Mouse (Mus musculus): ENCODE results near the gene Gm16503. TPM values are rescaled to one million over a fixed set of nuclear protein-coding genes. Genes with fewer than 3 reads are reported as not detected.
"Not testable (repeated sequence)": the region's sequence is repeated elsewhere in the genome, so short reads cannot be mapped to it uniquely, and the experiment has no call there.

Gm16503 gene
- under 1 TPM in 1 of 4 experiments, not detected in 3; 0.09 TPM for total RNA-seq (2022)

DNA sequence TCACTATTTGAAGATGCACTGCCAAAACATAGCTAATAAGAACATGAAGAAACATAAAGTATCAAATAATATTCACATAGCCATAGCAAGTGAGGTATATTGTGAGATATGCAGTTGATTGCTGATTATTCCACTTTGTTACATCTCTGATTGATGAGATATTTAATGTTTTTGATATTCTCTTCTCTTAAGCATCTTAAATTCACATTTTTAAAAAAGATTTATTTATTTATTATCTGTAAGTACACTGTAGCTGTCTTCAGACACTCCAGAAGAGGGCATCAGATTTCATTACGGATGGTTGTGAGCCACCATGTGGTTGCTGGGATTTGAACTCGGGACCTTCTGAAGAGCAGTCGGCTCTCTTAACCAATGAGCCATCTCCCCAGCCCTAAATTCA is at the start of gene Gm16503:
Gm16503 (plus strand) TSS at position 301 of the 400 bp plus-strand sequence.
- DNase-seq (ENCODE audit: low spot score in 2 of 2) = not testable (repeated sequence)

GRCm38 (mm10) chr4:147492117-147492516 is 47.9 kb upstream of the Gm16503 start, which contains the start of gene Zfp982:
TSS of gene Zfp982 (plus strand) at chr4:147492417.
- not testable (repeated sequence) for DNase-seq (ENCODE audit: low spot score in 2 of 2)

DNA sequence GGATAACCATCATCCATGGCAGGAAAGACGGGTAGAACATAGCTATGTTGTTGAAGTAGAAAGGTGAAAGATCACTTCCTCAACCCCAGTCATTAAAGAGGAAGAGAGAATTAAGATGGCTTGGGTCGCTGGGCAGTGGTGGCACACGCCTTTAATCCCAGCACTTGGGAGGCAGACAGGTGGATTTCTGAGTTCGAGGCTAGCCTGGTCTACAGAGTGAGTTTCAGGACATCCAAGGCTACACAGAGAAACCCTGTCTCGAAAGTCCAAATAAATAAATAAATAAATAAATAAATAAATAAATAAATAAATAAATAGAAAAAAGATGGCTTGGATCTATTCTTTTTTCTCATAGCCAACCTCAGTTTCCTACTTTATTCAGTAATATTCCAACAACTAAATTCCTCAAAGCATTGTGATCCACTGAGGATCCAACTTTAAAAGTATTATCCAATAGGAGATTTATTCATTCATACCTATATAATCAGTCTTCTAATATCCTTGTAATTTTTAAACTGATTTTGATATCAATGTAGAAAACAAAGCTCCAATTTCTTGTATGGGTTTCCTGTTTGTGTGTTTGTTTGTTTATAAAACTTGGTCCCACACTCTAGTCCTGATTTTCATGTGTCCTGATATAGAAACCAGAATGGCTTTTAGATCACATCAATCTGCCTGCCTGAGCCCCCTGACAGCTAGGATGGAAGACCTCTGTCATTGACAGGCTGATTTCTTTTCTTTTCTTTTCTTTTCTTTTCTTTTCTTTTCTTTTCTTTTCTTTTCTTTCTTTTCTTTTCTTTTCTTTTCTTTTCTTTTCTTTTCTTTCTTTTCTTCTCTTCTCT is 41.0 kb upstream of the Gm16503 start:
- DNase-seq (ENCODE audit: low spot score in 2 of 2) = not testable (repeated sequence)

DNA sequence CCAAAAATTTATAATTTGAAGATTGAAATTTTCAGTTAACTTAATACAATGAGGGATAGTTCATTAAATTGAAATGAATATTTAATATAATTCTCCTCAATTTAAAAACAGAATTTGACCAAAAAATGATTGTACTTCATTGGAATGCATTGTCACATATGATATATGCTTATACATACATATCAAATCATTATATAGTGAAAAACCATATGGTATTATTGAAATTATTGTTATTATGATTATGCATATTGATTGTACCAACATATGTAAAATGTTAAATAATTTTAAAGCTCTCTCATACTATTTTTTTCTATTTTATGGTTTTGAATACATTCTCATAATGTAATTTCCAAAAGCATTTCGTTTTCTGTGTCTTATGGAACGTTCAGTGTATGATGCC is 30.8 kb upstream of the Gm16503 start:
- DNase-seq (ENCODE audit: low spot score in 2 of 2) = no peak

DNA sequence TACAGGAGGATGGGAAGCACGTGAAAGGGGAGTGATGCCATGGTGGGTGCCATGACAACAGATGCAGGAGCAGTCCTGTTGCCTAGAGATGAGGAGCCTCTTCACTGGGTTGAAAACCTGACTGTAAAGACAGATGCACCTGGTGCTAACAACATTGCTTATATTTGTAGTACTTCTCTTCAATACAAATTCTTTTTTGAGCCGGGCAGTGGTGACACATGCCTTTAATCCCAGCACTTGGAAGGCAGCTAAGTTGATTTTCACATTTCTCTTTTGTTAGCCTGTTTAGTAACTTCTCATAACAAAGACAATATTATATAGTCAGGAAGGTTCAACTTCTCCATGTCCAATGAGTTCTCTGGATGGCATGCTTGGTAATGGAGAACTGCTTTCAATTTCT is 21.0 kb upstream of the Gm16503 start:
- no peak for DNase-seq (ENCODE audit: low spot score in 2 of 2)

- no peak for DNase-seq (ENCODE audit: low spot score in 2 of 2)
Observed at GRCm38 (mm10) chr4:147520100-147520499, 19.9 kb upstream of the Gm16503 start.

DNA sequence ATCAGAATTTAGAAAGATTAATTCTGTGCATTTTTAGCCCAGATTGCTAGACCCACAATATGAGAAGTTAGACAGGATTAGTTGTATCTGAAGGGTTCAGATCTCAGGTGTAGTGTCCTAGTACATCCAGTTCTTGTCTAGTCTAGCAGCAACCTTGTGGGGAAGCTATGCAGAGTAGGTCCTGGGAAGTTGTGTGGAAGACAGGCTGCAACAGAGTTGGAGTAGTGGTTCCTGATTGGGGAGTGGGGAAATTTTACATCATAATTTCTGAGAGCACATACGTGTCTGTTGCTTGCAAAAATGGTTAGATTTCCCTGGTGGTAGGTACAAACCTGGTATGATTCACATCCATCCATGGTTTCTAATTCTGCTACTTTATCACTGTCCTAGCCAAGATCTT is 14.9 kb upstream of the Gm16503 start:
- DNase-seq (ENCODE audit: low spot score in 2 of 2) = no peak

- DNase-seq (ENCODE audit: low spot score in 2 of 2) = no peak
Observed at GRCm38 (mm10) chr4:147530366-147530765, 9.7 kb upstream of the Gm16503 start.

- not testable (repeated sequence) for DNase-seq (ENCODE audit: low spot score in 2 of 2)
Observed at GRCm38 (mm10) chr4:147535916-147536315, 4.1 kb upstream of the Gm16503 start.

DNA sequence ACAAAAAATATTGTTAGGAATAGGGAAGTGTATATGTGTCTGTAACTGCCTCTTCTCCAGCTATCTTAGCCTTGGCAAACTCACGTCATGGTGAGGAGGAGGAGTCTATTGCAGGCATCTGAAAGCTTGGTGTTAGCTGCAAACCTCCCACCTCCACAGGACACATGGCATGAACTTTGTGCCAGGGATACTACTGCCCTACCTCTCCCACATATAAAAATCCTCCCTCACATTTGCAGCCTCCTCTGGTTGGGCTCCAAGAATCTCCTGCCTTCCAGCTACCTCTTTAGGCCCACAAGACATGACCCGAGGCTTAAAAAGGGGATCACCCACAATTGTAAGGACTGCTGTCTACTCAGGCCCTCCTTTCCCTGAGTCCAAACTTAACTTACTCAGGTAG is 2.3 kb upstream of the Gm16503 start:
- no peak for DNase-seq (ENCODE audit: low spot score in 2 of 2)

- no peak for DNase-seq (ENCODE audit: low spot score in 2 of 2)
Observed at GRCm38 (mm10) chr4:147541105-147541504, 1.1 kb downstream of the Gm16503 start.

- DNase-seq (ENCODE audit: low spot score in 2 of 2) = not testable (repeated sequence)
Observed at GRCm38 (mm10) chr4:147553071-147553470, 13.1 kb downstream of the Gm16503 start, which contains the start of gene Zfp985. TSS of gene Zfp985 (plus strand) at chr4:147553277.

- DNase-seq (ENCODE audit: low spot score in 2 of 2) = not testable (repeated sequence)
Observed at GRCm38 (mm10) chr4:147554361-147554760, 14.3 kb downstream of the Gm16503 start.

GRCm38 (mm10) chr4:147556921-147557320 is 16.9 kb downstream of the Gm16503 start:
- DNase-seq (ENCODE audit: low spot score in 2 of 2) = not testable (repeated sequence)

DNA sequence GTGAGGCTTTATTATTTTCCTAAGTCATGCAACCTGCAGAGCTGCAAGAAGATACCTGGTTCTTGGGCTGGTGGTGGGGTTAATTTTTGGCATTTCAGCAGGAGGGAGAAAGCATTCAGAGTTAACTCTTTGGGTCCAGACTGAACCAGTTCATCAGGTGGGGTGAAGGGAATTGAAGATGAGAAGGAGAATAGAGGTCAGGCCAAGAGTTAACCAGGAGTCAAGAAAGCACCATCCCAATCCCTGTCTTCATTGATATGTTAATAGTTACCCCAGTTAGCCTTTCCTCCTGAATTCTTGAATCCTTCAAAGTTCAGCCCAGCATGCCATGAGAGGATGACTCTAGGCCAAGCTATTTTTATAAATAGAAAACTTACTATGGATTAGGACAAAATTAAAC is 18.0 kb downstream of the Gm16503 start:
- not testable (repeated sequence) for DNase-seq (ENCODE audit: low spot score in 2 of 2)

- DNase-seq (ENCODE audit: low spot score in 2 of 2) = not testable (repeated sequence)
Observed at GRCm38 (mm10) chr4:147559096-147559495, 19.1 kb downstream of the Gm16503 start.

- no peak for DNase-seq (ENCODE audit: low spot score in 2 of 2)
Observed at GRCm38 (mm10) chr4:147565426-147566220, 25.6 kb downstream of the Gm16503 start.

DNA sequence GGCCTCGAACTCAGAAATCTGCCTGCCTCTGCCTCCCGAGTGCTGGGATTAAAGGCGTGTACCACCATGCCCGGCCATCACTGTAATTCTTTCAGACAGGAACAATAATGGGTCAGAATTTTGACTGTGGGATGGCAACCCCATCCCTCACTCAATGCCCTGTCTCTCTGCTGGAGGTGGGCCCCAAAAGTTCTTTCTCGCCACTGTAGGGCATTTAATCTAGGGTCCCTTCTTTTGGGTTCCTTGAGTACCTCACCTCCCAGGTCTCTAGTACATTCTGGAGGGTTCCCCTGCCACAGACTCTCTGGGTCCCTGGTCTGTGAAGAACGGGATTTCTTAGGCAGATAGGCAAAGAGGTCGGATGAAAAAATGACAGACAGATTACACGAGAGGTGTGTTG is 31.1 kb downstream of the Gm16503 start:
- DNase-seq (ENCODE audit: low spot score in 2 of 2) = not testable (repeated sequence)

- not testable (repeated sequence) for DNase-seq (ENCODE audit: low spot score in 2 of 2)
Observed at GRCm38 (mm10) chr4:147579371-147579770, 39.4 kb downstream of the Gm16503 start.

DNA sequence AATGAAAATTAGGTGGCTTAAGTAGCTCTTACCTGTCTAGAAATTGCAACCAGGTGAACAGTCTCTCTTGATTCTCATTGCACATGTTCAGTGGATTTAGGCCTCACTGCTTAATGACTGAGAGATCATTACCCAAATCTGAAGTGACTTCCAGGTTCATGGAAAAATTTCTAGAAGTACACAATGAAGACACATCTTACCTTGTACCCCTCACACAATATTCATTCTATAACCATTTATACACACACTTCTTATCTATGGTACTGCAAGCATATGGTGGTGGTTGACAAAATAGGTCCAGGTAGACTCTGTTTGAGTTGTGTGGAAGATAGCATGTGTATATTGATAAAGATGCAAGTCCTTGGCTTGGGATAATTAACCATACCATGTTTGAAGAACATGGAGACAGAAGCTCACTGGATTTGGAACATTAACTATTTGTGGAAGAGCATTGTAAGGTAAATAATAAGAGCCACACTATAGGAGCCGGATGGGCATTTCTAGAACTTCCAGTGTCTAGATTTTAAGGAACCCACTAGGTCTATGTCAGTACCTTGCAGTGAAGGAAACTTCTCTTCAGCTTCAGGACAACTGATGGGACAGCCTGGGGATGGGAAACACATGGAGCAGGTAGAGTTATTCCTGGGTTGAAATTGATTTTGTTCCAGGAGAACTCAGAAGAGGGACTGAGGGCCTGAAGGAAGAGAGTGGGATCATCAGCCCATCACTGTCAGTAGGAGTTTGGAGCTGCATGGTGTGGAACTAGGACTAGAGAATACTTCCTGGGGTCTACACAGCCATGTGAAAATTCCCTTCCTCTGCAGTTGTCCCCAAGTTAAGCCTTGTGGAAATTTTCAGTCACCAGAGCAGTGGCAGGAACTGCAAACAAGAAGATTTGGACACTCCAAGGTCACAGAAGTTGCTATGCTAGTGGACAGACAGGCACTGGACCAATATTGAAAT is 46.8 kb downstream of the Gm16503 start:
- DNase-seq (ENCODE audit: low spot score in 2 of 2) = no peak
